Mouse (Mus musculus) right cerebral cortex, postnatal 25 days (tissue): ENCODE results near the gene Igsf8.

Experiments
- DNase-seq: peaks from one replicate; pipeline ENCODE4 v3.0.0; 2022

Igsf8 gene

DNA sequence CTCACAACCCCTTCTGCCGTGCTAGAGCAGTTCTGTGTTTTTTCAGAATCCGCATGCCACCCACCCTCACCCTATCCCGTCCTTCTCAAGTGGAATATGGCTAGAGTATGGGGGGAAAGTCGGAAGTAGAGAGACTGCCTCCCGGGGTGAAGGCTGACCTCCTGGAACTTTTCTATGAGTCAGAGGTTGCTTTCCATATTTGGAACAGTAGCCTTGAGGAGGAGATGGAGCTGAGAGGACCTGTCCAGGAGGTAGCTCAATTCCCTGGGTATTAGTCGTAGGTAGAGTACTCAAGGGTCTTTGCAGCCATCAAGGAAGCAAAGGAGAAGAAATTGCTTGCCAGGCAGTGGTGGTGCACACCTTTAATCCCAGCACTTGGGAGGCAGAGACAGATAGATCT, 90.6 kb downstream of the Igsf8 start:
- no peak for DNase-seq

- DNase-seq = no peak
Observed at GRCm38 (mm10) chr1:172352453-172352852, 91.0 kb downstream of the Igsf8 start.

DNA sequence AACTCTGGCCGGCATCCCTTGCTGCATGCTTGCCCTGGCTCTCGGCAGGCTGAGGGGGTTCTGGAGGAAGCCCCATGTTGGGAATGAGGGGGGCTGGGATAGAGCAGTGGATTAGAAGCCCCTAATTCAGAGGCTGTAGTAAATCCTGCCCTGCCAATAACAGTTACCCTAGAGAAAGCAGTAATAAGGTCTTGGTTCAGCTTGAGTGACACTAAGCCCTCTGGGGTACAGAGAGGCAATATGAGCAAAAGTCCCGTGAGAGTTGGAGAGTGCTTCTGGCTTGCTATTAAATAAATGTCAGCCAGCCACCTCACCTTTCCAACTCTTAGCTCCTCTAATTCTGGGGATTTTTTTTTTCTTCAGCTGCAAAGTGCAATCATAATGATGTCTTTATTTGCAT, 93.9 kb downstream of the Igsf8 start:
- no peak for DNase-seq

GRCm38 (mm10) chr1:172357550-172357949, 96.1 kb downstream of the Igsf8 start:
- DNase-seq = no peak

DNA sequence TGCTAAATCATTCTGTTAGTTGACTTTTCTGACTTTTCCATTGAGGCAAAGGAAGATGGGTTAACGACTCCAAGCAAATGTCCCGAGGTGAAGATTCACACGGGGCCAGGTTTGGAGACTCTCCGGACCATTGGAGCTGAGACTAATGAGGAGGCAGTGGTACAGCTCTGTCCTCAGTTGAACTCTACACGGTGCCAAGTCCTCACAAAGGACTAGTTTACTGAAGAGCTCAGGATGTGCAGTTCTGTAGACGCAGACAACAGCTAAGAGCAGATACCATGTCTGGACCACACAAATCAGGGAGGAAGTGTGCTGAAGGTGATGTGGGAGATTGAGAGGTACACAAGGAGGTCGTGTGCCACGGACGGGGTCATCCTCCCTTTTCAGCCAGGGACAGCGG, 96.9 kb downstream of the Igsf8 start:
- DNase-seq = no peak

DNA sequence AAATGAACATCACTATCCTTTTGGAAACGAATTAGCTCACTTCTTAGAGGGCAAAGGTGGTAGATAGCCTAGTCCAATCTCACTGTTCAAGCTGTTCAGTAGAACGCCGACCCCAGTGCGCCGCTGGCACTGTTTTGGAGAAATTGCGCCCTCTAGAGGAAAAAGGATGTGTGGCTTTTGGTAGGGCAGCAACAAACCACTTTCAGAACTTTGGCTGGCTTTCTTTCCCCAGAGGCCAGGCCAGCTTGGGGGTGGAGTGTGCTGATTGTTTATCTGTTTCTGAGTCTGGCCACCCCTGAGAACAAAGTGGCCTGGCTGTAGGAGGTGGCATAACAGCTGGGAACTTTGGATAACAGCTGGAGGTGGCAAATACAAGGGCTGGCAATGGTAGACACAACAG, 103.2 kb downstream of the Igsf8 start:
- DNase-seq = peak; percentile 34

DNA sequence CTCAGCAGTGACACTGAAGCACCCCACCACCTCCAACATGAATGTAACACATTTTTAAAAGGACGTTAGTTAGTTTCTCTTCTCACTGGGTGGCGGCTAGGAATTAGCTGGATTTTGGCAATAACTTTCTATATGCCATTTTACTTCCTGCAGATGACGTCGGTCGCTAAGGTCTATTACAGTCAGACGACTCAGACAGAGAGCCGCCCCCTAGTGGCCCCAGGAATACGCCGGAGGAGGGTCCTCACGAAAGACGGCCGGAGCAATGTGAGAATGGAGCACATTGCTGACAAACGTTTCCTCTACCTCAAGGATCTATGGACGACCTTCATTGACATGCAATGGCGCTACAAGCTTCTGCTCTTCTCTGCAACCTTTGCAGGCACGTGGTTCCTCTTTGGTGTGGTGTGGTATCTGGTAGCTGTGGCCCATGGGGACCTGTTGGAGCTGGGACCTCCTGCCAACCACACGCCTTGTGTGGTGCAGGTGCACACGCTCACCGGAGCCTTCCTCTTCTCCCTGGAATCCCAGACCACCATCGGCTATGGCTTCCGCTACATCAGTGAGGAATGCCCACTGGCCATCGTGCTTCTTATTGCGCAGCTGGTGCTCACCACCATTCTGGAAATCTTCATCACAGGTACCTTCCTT, 107.5 kb downstream of the Igsf8 start:
- DNase-seq = no peak
